Mouse (Mus musculus) lung, adult 2 months (tissue): ENCODE data around the gene Ddit4.

ENCODE experiments used
- CTCF ChIP-seq: fragments of 200-500 bp; IDR thresholded peaks from 2 replicates; pipeline ENCODE4 v1.5.1; 2011; ENCODE audit warnings: mild to moderate bottlenecking, low read length, control low read depth; ENCODE audit not compliant: insufficient read depth
- POLR2A ChIP-seq: fragments of 200-500 bp; IDR thresholded peaks from 2 replicates; pipeline ENCODE4 v1.6.1; 2011; ENCODE audit warnings: low read depth, mild to moderate bottlenecking, control low read depth, low read length, borderline replicate concordance; ENCODE audit errors: extremely low read depth

DNA sequence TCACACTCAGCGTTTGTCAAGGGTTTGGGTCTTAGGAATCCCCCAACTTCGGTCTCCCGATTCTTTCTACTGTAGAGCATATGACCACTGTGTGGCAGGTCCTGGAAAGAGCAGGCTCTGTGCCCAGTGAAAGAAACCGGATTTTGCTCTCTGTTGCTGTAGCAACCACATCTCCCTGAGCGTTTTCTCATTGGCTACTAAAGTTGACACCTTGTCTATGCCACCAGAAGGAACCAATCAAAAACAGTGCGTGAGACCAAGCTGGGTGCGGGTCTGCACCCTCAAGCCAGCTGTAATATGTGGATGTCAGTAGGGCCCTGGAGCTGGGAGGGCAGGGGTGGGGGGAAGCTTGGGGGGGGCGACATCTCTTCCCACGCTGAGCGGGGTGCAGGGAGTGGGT, 20.6 kb downstream of the Ddit4 start:
- no peak for TF ChIP-seq CTCF
- no peak for TF ChIP-seq POLR2A
